Mouse (Mus musculus): ENCODE results near the gene Pdhx. TPM values are rescaled to one million over a fixed set of nuclear protein-coding genes. Genes with fewer than 3 reads are reported as not detected.

Pdhx gene
- polyA plus RNA-seq (2015; fragmentation: Nextera tagmentation; extraction: Ambion mirVana), result 59.3 TPM in 2 replicates

DNA sequence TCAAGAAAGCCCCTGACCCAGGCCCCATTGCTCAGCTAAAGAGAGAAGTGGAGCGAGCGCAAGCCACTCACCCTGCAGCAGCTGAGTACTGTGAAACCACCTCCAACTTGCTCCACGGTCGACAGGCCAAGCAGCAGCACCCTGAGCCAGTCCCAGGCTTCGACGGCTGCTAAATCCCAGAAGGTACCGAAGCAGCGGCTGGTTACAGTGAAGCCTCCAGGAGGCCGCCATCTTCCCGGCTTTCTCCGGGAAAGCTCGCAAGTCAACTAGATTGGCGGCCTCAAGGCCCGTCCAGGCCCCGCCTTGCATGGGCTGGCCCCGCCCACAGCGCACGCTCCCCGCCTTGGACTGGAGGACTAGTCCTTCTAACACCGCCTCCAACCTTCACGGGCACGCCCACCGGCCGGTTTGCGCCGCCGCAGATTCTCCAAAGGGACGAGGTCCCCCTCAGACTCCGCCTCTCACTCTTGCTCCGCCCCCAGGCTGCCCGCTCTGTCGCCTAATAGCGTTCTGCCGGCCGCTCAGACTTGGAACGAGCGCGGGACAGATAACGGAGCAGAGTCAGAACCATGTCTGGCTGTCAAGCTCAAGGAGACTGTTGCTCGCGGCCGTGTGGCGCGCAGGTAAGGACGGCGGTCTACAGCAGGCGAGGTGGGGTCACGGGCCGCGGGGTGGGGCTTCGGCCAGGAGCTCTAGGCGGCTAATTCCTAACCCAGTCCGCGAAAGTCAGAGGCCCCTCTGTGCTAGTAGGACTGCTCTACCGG lies at the start of gene Pdhx, which contains the start of gene Apip:
Gene Pdhx, minus strand, starts transcription at position 295 of the 764 bp plus-strand sequence.
Gene Apip, plus strand, starts transcription at position 457 of the 764 bp plus-strand sequence.
- peak within 1 kb of the TSS; percentile 67 for H3K4me2 ChIP-seq
- H3K4me1 ChIP-seq, result peaks cover 26% of the 10 kb centered on the region
- H3K27ac ChIP-seq, result peak within 1 kb of the TSS; percentile 78
- H3K9ac ChIP-seq, result peak within 1 kb of the TSS; percentile 79
- H3K9me3 ChIP-seq (replicated peaks), result no peaks in the 10 kb centered on the region
- peak within 1 kb of the TSS; percentile 61 for H3K4me3 ChIP-seq
- no peaks in the 10 kb centered on the region for H3K27me3 ChIP-seq
- ATAC-seq, result peak; percentile 100
- H3K36me3 ChIP-seq (ENCODE audit: poor library complexity, severe bottlenecking), result no peaks in the 10 kb centered on the region
- WGBS, result under 1% methylated on average over 55 of the region's 55 CpGs

DNA sequence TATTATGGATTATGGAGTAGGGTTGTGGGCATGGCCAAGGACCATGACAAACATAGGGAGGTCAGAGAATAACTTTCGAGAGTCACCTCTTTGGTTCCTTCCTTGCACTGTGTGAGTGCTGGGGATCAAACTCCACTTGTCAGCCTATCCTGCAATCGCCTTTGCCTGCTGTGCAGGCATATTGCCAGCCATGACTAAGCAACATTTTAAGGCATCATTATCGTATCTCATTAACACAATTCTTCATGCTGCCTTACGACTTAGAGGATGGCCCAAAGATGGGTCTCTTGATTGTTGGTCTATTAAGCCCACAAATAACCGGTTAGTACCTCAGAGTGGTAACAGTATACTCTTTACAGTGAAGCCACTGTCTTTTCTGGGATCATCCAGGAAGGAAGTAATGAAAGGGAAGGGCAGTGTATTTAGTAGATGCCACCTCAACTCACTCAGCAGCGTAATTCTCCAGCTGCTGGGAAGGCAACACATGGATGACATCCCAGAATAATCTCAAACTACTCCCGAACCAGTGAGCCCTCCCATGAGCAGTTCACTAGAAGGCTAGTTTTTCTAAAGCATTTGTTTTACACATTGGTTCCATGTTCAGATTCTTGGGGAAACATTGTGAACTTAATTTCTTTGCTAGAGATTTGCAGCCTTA lies 46.0 kb upstream of the Pdhx start:
- Histone ChIP-seq H3K9ac (no peak overlapping the region), H3K4me3 (no peak overlapping the region), H3K4me2 (no peak overlapping the region), H3K9me3 (replicated peaks) (no peaks in the 10 kb centered on the region), H3K4me1 (peaks cover 6% of the 10 kb centered on the region; the same call in 1 of the 2 replicates), H3K27ac (no peak overlapping the region), H3K27me3 (no peaks in the 10 kb centered on the region), H3K36me3 (ENCODE audit: poor library complexity, severe bottlenecking) (no peaks in the 10 kb centered on the region)
- WGBS, result 74% methylated on average over 7 of the region's 7 CpGs
- ATAC-seq, result 0 out of 2 replicates have a peak, but pooled peaks have one; percentile 38

DNA sequence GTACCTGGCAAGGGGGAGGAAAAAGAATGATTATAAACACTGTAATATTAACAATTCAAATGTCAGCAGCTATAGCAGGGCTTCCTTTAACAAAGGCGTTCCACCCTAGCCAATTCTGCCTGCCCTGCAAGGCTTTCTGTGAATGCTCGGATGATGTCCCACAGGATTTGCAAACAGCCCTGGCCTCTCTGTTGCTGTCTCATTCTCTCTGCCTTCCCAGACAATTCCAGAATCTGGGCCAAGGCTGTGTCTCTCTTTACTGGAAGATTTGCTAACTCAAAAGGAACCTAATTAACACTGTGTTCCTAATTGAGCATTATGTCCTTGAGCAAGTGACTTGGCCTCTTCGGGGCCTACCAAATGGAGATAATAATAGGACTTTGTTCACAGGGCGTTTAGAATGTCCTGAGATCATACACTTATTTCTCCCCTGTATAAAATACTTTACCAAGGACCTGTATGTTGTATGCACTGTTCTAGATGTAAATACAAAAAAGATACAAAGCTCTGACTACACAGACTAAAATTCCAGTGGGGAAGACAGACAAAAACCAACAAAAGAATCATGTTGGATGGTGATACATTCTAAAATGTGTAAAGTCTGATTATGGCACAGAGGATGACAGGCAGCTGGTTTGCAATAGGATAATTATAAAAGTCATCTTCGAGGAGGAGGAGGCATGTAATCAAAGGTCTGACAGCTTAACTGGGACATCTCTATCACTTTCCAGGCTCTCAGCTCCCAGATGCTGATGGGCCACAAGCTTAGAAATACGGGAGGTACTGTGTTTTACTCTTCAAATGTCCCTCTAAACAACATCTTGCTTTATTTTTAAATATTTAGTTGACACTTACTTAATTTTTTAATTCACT lies 45.2 kb upstream of the Pdhx start:
- Histone ChIP-seq H3K36me3 (ENCODE audit: poor library complexity, severe bottlenecking) (no peaks in the 10 kb centered on the region), H3K27ac (no peak overlapping the region), H3K27me3 (no peaks in the 10 kb centered on the region), H3K9ac (no peak overlapping the region), H3K4me1 (peaks cover 6% of the 10 kb centered on the region; the same call in 1 of the 2 replicates), H3K4me3 (no peak overlapping the region), H3K9me3 (replicated peaks) (no peaks in the 10 kb centered on the region), H3K4me2 (no peak overlapping the region)
- WGBS, result 41% methylated on average over 6 of the region's 6 CpGs
- no peak for ATAC-seq

DNA sequence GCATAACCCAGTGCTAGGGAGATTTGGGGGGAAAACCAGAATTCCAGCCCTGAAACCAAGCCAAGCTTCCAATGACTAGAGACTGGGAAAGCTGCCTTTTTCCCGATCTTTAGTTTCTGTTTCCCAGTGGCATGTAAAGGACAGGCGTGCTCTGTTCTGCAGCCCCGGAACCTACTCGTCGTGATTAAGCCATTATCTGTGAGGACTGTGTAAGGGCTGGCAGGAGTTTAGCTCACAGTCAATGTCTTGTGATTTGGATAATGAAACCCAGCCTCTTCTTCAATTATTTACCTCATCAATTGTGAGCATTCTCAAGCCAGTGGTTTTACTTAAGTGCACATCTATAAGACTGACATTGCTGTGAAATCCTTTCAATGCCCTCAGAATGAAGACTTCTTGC lies 43.9 kb upstream of the Pdhx start:
- no peaks in the 10 kb centered on the region for H3K9me3 ChIP-seq (replicated peaks)
- peaks cover 6% of the 10 kb centered on the region; the same call in 1 of the 2 replicates for H3K4me1 ChIP-seq
- no peak for ATAC-seq
- no peak overlapping the region for H3K9ac ChIP-seq
- H3K4me2 ChIP-seq, result no peak overlapping the region
- H3K27me3 ChIP-seq, result no peaks in the 10 kb centered on the region
- 60% methylated on average over 5 of the region's 5 CpGs for WGBS
- H3K36me3 ChIP-seq (ENCODE audit: poor library complexity, severe bottlenecking), result no peaks in the 10 kb centered on the region
- no peak overlapping the region for H3K4me3 ChIP-seq
- H3K27ac ChIP-seq, result no peak overlapping the region

DNA sequence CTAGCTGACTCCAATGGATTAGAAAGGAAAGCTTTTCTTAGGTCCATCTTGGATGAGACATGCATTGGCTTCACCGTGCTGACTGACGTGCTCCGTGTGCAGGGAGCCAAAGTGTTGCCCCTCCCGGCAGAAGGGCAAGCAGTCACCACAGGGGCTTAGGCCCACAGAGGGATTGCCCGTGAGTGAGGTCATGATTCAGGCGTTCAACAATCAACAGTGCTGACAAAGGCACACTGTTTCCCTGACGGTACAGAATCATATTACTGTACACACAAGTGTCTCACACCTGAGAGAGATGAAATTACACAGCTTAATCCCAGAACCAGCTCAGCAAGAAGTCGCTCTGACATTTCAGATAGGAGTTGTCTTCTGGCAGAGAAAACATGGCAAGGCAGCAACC lies 38.4 kb upstream of the Pdhx start:
- no peak for ATAC-seq
- 60% methylated on average over 8 of the region's 8 CpGs for WGBS
- no peak overlapping the region for H3K27ac ChIP-seq
- no peak overlapping the region for H3K4me2 ChIP-seq
- no peaks in the 10 kb centered on the region for H3K4me1 ChIP-seq
- H3K9ac ChIP-seq, result no peak overlapping the region
- no peaks in the 10 kb centered on the region for H3K27me3 ChIP-seq
- H3K36me3 ChIP-seq (ENCODE audit: poor library complexity, severe bottlenecking), result no peaks in the 10 kb centered on the region
- no peaks in the 10 kb centered on the region for H3K9me3 ChIP-seq (replicated peaks)
- no peak overlapping the region for H3K4me3 ChIP-seq

DNA sequence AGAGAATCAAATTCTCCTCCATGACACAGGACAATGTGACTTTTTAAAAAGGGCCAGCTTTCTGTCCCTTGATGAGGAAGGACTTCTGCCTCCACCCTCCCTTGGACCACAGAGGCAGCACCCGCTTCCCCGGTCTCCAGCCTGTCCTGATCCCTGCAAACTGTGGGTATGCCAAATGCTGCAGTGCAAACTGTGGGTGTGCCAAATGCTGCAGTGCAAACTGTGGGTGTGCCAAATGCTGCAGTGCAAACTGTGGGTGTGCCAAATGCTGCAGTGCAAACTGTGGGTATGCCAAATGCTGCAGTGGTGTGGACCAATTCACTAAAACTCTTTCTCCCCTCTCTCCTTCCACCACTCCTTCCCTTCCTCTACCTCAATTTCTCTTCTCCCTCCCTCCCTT lies 32.9 kb upstream of the Pdhx start:
- no peak overlapping the region for H3K4me3 ChIP-seq
- ATAC-seq, result no peak
- no peak overlapping the region for H3K9ac ChIP-seq
- 86% methylated on average over 2 of the region's 2 CpGs for WGBS
- no peaks in the 10 kb centered on the region for H3K4me1 ChIP-seq
- H3K27ac ChIP-seq, result no peak overlapping the region
- H3K4me2 ChIP-seq, result no peak overlapping the region
- H3K9me3 ChIP-seq (replicated peaks), result no peaks in the 10 kb centered on the region
- H3K36me3 ChIP-seq (ENCODE audit: poor library complexity, severe bottlenecking), result no peaks in the 10 kb centered on the region
- H3K27me3 ChIP-seq, result no peaks in the 10 kb centered on the region

DNA sequence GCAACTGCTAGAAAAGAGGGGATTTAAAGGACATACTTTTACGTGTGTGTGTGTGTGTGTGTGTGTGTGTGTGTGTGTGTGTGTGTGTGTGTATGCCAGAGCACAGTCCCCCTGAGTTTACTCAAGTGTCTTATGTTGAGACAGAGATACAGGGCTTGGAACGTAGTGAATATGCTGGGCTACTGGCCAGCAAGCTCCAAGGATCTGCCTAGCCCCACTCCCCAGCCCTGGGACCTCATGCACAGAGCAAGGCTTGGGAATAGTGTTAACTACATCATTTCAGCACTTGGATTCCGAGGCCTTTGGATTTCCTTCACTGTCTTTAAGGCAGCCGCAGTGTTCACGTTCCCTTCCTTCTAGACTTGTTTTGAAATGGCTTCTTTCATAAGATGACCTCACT lies 29.3 kb upstream of the Pdhx start:
- Histone ChIP-seq H3K4me1 (no peaks in the 10 kb centered on the region), H3K27me3 (no peaks in the 10 kb centered on the region), H3K9me3 (replicated peaks) (no peaks in the 10 kb centered on the region), H3K9ac (no peak overlapping the region), H3K36me3 (ENCODE audit: poor library complexity, severe bottlenecking) (no peaks in the 10 kb centered on the region), H3K27ac (no peak overlapping the region), H3K4me3 (no peak overlapping the region), H3K4me2 (no peak overlapping the region)
- no peak for ATAC-seq
- WGBS, result 72% methylated on average over 5 of the region's 5 CpGs

DNA sequence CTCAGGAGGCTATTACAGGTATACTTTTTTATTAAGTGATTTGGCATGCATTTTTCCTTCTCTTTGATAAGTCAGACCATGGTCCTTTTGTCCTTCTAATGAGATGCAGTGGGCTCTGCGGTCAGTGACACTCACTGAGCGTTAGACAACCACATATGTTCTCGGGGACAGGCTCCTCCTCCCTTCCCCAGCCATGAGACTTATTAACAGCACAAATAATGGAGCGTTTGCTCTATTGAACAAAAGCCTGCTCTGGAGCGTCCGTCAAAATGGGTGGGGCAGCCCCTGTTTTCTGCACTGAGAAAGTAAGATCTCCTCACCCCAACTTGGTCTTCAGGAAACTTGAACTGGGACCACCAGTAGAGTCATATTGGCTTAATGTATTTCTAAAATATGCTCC lies 16.2 kb upstream of the Pdhx start:
- H3K27me3 ChIP-seq, result no peaks in the 10 kb centered on the region
- H3K27ac ChIP-seq, result no peak overlapping the region
- ATAC-seq, result no peak
- peaks cover 40% of the 10 kb centered on the region for H3K36me3 ChIP-seq (ENCODE audit: poor library complexity, severe bottlenecking)
- 0 out of 2 replicates have a peak, but pooled peaks cover 2% of the 10 kb centered on the region for H3K4me1 ChIP-seq
- H3K4me3 ChIP-seq, result no peak overlapping the region
- H3K9me3 ChIP-seq (replicated peaks), result no peaks in the 10 kb centered on the region
- 31% methylated on average over 6 of the region's 6 CpGs for WGBS
- no peak overlapping the region for H3K9ac ChIP-seq
- H3K4me2 ChIP-seq, result no peak overlapping the region

DNA sequence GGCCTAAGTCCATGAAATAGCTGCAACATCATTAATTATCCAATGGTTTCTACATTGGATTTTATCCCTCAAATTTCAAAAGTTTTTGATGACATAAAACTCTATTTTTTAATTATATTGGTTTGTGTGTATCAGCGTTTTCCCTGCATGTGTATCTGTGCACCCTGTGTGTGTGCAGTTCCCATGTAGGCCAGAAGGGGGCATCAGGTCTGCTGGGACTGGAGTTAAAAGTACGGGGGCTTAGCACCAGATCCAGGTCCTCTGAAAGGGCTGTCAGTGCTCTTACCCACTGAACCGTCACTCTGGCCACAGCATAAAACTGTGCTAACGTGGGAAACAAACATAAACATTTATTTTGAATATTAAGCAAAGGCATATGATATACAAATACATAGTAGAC lies 14.8 kb upstream of the Pdhx start:
- H3K4me2 ChIP-seq, result no peak overlapping the region
- 0 out of 2 replicates have a peak, but pooled peaks cover 2% of the 10 kb centered on the region for H3K4me1 ChIP-seq
- H3K9ac ChIP-seq, result no peak overlapping the region
- H3K27ac ChIP-seq, result no peak overlapping the region
- H3K9me3 ChIP-seq (replicated peaks), result no peaks in the 10 kb centered on the region
- WGBS, result 98% methylated on average over 4 of the region's 4 CpGs
- ATAC-seq, result no peak
- peaks cover 25% of the 10 kb centered on the region for H3K36me3 ChIP-seq (ENCODE audit: poor library complexity, severe bottlenecking)
- H3K27me3 ChIP-seq, result no peaks in the 10 kb centered on the region
- H3K4me3 ChIP-seq, result no peak overlapping the region

DNA sequence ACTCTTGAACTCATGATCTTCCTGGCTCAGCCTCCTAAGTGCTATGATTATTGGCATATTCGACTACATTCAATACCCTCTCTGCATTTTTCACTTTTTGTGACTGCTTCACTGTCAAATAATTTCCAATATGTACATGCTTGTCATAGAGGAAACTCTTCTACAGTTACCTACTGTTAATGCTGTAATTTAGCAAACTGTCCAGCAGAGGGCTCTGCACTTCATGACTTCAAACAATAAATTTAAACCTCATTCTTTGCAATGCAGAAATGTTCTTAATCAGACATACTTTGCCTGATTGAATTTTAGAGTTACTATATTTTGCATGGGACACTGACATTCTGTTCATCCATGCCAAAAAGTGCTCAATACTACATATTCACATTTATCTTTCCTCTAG lies 13.1 kb upstream of the Pdhx start:
- H3K9ac ChIP-seq, result no peak overlapping the region

DNA sequence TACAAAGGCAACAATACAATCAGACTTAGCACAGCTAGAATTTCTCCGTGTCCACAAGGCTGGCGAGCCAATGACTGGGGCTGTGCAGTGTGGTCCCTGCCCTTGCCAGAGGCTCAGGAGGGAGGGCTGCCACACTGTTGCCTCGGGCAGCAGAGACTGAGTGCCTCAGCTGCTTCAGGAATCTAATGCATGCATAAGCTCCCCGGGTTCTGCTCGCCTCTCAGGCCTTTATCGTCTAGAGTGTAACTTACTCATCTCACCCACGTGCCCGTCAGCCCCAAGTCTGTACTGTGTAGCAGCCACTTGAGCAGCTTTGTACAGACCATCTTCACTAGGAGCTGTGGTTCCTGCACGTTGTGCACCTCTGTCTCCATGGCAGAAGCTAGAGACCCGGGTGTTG lies 12.3 kb upstream of the Pdhx start:
- Histone ChIP-seq H3K36me3 (ENCODE audit: poor library complexity, severe bottlenecking) (peaks cover 23% of the 10 kb centered on the region), H3K9me3 (replicated peaks) (no peaks in the 10 kb centered on the region), H3K9ac (no peak overlapping the region), H3K4me2 (no peak overlapping the region), H3K27me3 (no peaks in the 10 kb centered on the region), H3K4me1 (0 out of 2 replicates have a peak, but pooled peaks cover 2% of the 10 kb centered on the region), H3K4me3 (no peak overlapping the region), H3K27ac (no peak overlapping the region)
- 74% methylated on average over 10 of the region's 10 CpGs for WGBS
- no peak for ATAC-seq

More for the DNA sequence above, 13.1 kb upstream of the Pdhx start:
- Histone ChIP-seq H3K4me2 (no peak overlapping the region), H3K4me3 (no peak overlapping the region), H3K27me3 (no peaks in the 10 kb centered on the region), H3K27ac (no peak overlapping the region), H3K4me1 (0 out of 2 replicates have a peak, but pooled peaks cover 2% of the 10 kb centered on the region), H3K9me3 (replicated peaks) (no peaks in the 10 kb centered on the region), H3K36me3 (ENCODE audit: poor library complexity, severe bottlenecking) (peaks cover 23% of the 10 kb centered on the region)
- 10% methylated on average over 1 of the region's 1 CpGs for WGBS
- ATAC-seq, result no peak

Data from forebrain, embryonic 13.5 days (tissue).